Mouse (Mus musculus) hindbrain, embryonic 12.5 days (tissue): ENCODE measurements around the gene Art3. TPM values are rescaled to one million over a fixed set of nuclear protein-coding genes. Genes with fewer than 3 reads are reported as not detected.
"Not testable (repeated sequence)": the region's sequence is repeated elsewhere in the genome, so short reads cannot be mapped to it uniquely, and the experiment has no call there.

Source experiments
- ATAC-seq: fragments of 200-750 bp; cut with Nextera tagmentation; 2 replicates; pipeline ENCODE4 v1.8.0; 2017; ENCODE audit warnings: moderate TSS enrichment; ENCODE audit not compliant: low FRiP score
- H3K27ac ChIP-seq: fragments of 300-500 bp; sonication (generic); 2 replicates; pipeline ENCODE4 v1.5.1; 2016; ENCODE audit warnings: mild to moderate bottlenecking
- H3K27me3 ChIP-seq: fragments of 300-500 bp; sonication (generic); 2 replicates; pipeline ENCODE4 v1.6.1; 2016; ENCODE audit warnings: mild to moderate bottlenecking
- H3K36me3 ChIP-seq: fragments of 300-500 bp; sonication (generic); 2 replicates; pipeline ENCODE4 v1.6.1; 2016; ENCODE audit warnings: mild to moderate bottlenecking
- H3K4me1 ChIP-seq: fragments of 300-500 bp; sonication (generic); 2 replicates; pipeline ENCODE4 v1.6.1; 2016
- H3K4me2 ChIP-seq: fragments of 300-500 bp; sonication (generic); replicated peaks from 2 replicates; pipeline ENCODE4 v1.6.1; 2016; ENCODE audit warnings: mild to moderate bottlenecking
- H3K4me3 ChIP-seq: fragments of 300-500 bp; sonication (generic); 2 replicates; pipeline ENCODE4 v1.5.1; 2016; ENCODE audit warnings: mild to moderate bottlenecking
- H3K9ac ChIP-seq: fragments of 300-500 bp; sonication (generic); 2 replicates; pipeline ENCODE4 v1.6.1; 2016; ENCODE audit warnings: mild to moderate bottlenecking, moderate library complexity
- H3K9me3 ChIP-seq: fragments of 300-500 bp; sonication (generic); replicated peaks from 2 replicates; pipeline ENCODE4 v1.6.1; 2016; ENCODE audit warnings: mild to moderate bottlenecking
- WGBS: fragments of 180-500 bp; shearing (Covaris S2); methylation state at CpG from one replicate; pipeline ENCODE4 v1.1.7; 2016; 5-methylcytosine and 5-hydroxymethylcytosine counted together
- polyA plus RNA-seq: library from polyadenylated mRNA; unstranded; fragments of >200 nt; fragmentation: Nextera tagmentation; extraction: Ambion mirVana; gene quantifications from 2 replicates; pipeline ENCODE4 v1.2.1, GENCODE M21; 2016

Art3 gene
- polyA plus RNA-seq, 1 experiment from 2014 or later = 5.0 TPM

GRCm38 (mm10) chr5:92348794-92349413 is 17.3 kb downstream of the Art3 start, which contains the start of gene Cxcl10:
TSS of gene Cxcl10 (minus strand) at chr5:92348889.
- peak; percentile 60; the same call in 1 of the 2 replicates for ATAC-seq
- 0 out of 2 replicates have a peak, but pooled peaks cover 3% of the 10 kb centered on the region for H3K4me1 ChIP-seq
- no peaks in the 10 kb centered on the region for H3K9me3 ChIP-seq
- H3K36me3 ChIP-seq = no peaks in the 10 kb centered on the region
- H3K4me2 ChIP-seq = peak within 1 kb of the TSS; percentile 42
- no peak within 1 kb of the TSS for H3K9ac ChIP-seq
- no peak within 1 kb of the TSS for H3K27ac ChIP-seq
- 0 out of 2 replicates have a peak within 1 kb of the TSS, but pooled peaks have one; percentile 11 for H3K4me3 ChIP-seq
- WGBS = 22% methylated on average over 14 of the region's 14 CpGs
- H3K27me3 ChIP-seq = no peaks in the 10 kb centered on the region

- H3K9me3 ChIP-seq = no peaks in the 10 kb centered on the region
- no peaks in the 10 kb centered on the region for H3K36me3 ChIP-seq
- H3K4me1 ChIP-seq = 0 out of 2 replicates have a peak, but pooled peaks cover 3% of the 10 kb centered on the region
- no peak overlapping the region for H3K4me2 ChIP-seq
- no peaks in the 10 kb centered on the region for H3K27me3 ChIP-seq
- 82% methylated on average over 7 of the region's 7 CpGs for WGBS
- no peak for ATAC-seq
- no peak overlapping the region for H3K9ac ChIP-seq
- H3K4me3 ChIP-seq = no peak overlapping the region
- no peak overlapping the region for H3K27ac ChIP-seq
Observed at GRCm38 (mm10) chr5:92349731-92350130, 18.1 kb downstream of the Art3 start.

- not testable (repeated sequence) for ATAC-seq, H3K27ac ChIP-seq, H3K9me3 ChIP-seq, H3K9ac ChIP-seq, H3K36me3 ChIP-seq, H3K4me2 ChIP-seq, H3K27me3 ChIP-seq, H3K4me1 ChIP-seq, H3K4me3 ChIP-seq
- WGBS = 76% methylated on average over 4 of the region's 4 CpGs
Observed at GRCm38 (mm10) chr5:92352716-92353115, 21.1 kb downstream of the Art3 start.

- H3K9me3 ChIP-seq = no peaks in the 10 kb centered on the region
- no peaks in the 10 kb centered on the region for H3K27me3 ChIP-seq
- no peaks in the 10 kb centered on the region for H3K36me3 ChIP-seq
- H3K4me3 ChIP-seq = no peak overlapping the region
- 0 out of 2 replicates have a peak, but pooled peaks cover 2% of the 10 kb centered on the region for H3K4me1 ChIP-seq
- H3K27ac ChIP-seq = no peak overlapping the region
- ATAC-seq = no peak
- H3K9ac ChIP-seq = no peak overlapping the region
- WGBS = 54% methylated on average over 11 of the region's 11 CpGs
- no peak overlapping the region; the same call in 1 of the 2 replicates for H3K4me2 ChIP-seq
Observed at GRCm38 (mm10) chr5:92353517-92353916, 21.9 kb downstream of the Art3 start.

GRCm38 (mm10) chr5:92358033-92358432 is 26.4 kb downstream of the Art3 start:
- no peak overlapping the region for H3K4me2 ChIP-seq
- no peak overlapping the region for H3K4me3 ChIP-seq
- H3K36me3 ChIP-seq = no peaks in the 10 kb centered on the region
- no peak overlapping the region for H3K27ac ChIP-seq
- WGBS = 49% methylated on average over 12 of the region's 12 CpGs
- no peaks in the 10 kb centered on the region for H3K4me1 ChIP-seq
- no peak overlapping the region for H3K9ac ChIP-seq
- no peaks in the 10 kb centered on the region for H3K9me3 ChIP-seq
- ATAC-seq = no peak
- no peaks in the 10 kb centered on the region for H3K27me3 ChIP-seq

GRCm38 (mm10) chr5:92358767-92359455 is 27.3 kb downstream of the Art3 start:
- ATAC-seq = no peak
- Histone ChIP-seq H3K9ac (no peak overlapping the region), H3K4me1 (0 out of 2 replicates have a peak, but pooled peaks cover 2% of the 10 kb centered on the region), H3K36me3 (no peaks in the 10 kb centered on the region), H3K4me3 (no peak overlapping the region), H3K4me2 (no peak overlapping the region), H3K27me3 (no peaks in the 10 kb centered on the region), H3K27ac (no peak overlapping the region), H3K9me3 (no peaks in the 10 kb centered on the region)
- WGBS = 81% methylated on average over 11 of the region's 11 CpGs

- Histone ChIP-seq H3K9ac (no peak overlapping the region), H3K27ac (no peak overlapping the region)
- 6% methylated on average over 4 of the region's 4 CpGs for WGBS
Observed at GRCm38 (mm10) chr5:92363179-92363578, 31.6 kb downstream of the Art3 start.

GRCm38 (mm10) chr5:92364011-92364410 is 32.4 kb downstream of the Art3 start:
- WGBS = 92% methylated on average over 5 of the region's 5 CpGs
- ATAC-seq = no peak
- no peak overlapping the region for H3K9ac ChIP-seq
- no peaks in the 10 kb centered on the region for H3K36me3 ChIP-seq
- H3K4me1 ChIP-seq = 0 out of 2 replicates have a peak, but pooled peaks cover 2% of the 10 kb centered on the region
- no peaks in the 10 kb centered on the region for H3K27me3 ChIP-seq
- no peak overlapping the region for H3K4me2 ChIP-seq
- H3K27ac ChIP-seq = no peak overlapping the region
- no peaks in the 10 kb centered on the region for H3K9me3 ChIP-seq
- H3K4me3 ChIP-seq = no peak overlapping the region

More at GRCm38 (mm10) chr5:92363179-92363578, 31.6 kb downstream of the Art3 start:
- Histone ChIP-seq H3K27me3 (no peaks in the 10 kb centered on the region), H3K4me1 (0 out of 2 replicates have a peak, but pooled peaks cover 2% of the 10 kb centered on the region), H3K9me3 (no peaks in the 10 kb centered on the region), H3K4me3 (no peak overlapping the region), H3K36me3 (no peaks in the 10 kb centered on the region), H3K4me2 (no peak overlapping the region)
- ATAC-seq = no peak

GRCm38 (mm10) chr5:92365146-92365705 is 33.6 kb downstream of the Art3 start:
- Histone ChIP-seq H3K36me3 (no peaks in the 10 kb centered on the region), H3K9me3 (no peaks in the 10 kb centered on the region), H3K4me3 (no peak overlapping the region), H3K4me1 (0 out of 2 replicates have a peak, but pooled peaks cover 2% of the 10 kb centered on the region), H3K27me3 (no peaks in the 10 kb centered on the region), H3K4me2 (no peak overlapping the region), H3K9ac (no peak overlapping the region), H3K27ac (no peak overlapping the region)
- WGBS = 75% methylated on average over 11 of the region's 11 CpGs
- ATAC-seq = no peak

- 81% methylated on average over 6 of the region's 6 CpGs for WGBS
- Histone ChIP-seq H3K9ac (no peak overlapping the region), H3K4me2 (no peak overlapping the region), H3K9me3 (no peaks in the 10 kb centered on the region), H3K27ac (no peak overlapping the region), H3K4me3 (no peak overlapping the region), H3K36me3 (no peaks in the 10 kb centered on the region), H3K27me3 (no peaks in the 10 kb centered on the region), H3K4me1 (peaks cover 7% of the 10 kb centered on the region)
- no peak for ATAC-seq
Observed at GRCm38 (mm10) chr5:92366565-92366964, 34.9 kb downstream of the Art3 start.

GRCm38 (mm10) chr5:92368392-92368791 is 36.8 kb downstream of the Art3 start:
- H3K4me1 ChIP-seq = peaks cover 5% of the 10 kb centered on the region
- no peak overlapping the region for H3K27ac ChIP-seq
- H3K9ac ChIP-seq = no peak overlapping the region
- no peak overlapping the region for H3K4me3 ChIP-seq
- no peaks in the 10 kb centered on the region for H3K9me3 ChIP-seq
- no peaks in the 10 kb centered on the region for H3K27me3 ChIP-seq
- ATAC-seq = no peak
- H3K36me3 ChIP-seq = no peaks in the 10 kb centered on the region
- H3K4me2 ChIP-seq = no peak overlapping the region
- WGBS = 75% methylated on average over 10 of the region's 10 CpGs

- no peaks in the 10 kb centered on the region for H3K36me3 ChIP-seq
- no peaks in the 10 kb centered on the region for H3K9me3 ChIP-seq
Observed at GRCm38 (mm10) chr5:92369151-92369994, 37.7 kb downstream of the Art3 start.

More at GRCm38 (mm10) chr5:92369151-92369994, 37.7 kb downstream of the Art3 start:
- H3K4me3 ChIP-seq = no peak overlapping the region
- peaks cover 5% of the 10 kb centered on the region for H3K4me1 ChIP-seq
- H3K4me2 ChIP-seq = no peak overlapping the region; the same call in 1 of the 2 replicates
- peak; percentile 90 for ATAC-seq
- no peaks in the 10 kb centered on the region for H3K27me3 ChIP-seq
- WGBS = 69% methylated on average over 13 of the region's 13 CpGs
- peak overlapping the region; percentile 12; the same call in 1 of the 2 replicates for H3K27ac ChIP-seq
- H3K9ac ChIP-seq = no peak overlapping the region
